Mouse (Mus musculus) left cerebral cortex, adult 8-10 months (tissue): ENCODE results near the gene Elovl6. TPM values are rescaled to one million over a fixed set of nuclear protein-coding genes. Genes with fewer than 3 reads are reported as not detected.
A peak's percentile ranks its signal among the peaks of the same experiment; 100 is the strongest.

Experiments used
- DNase-seq, 2 experiments: peaks; one replicate each; pipeline ENCODE4 v3.0.0; 2022; ENCODE audit warnings: low spot score in 2 of 2
- total RNA-seq, 4 experiments: library from RNA; stranded (reverse); gene quantifications; 2 replicates each; pipeline ENCODE4 v1.2.4; 2022

Elovl6 gene
- total RNA-seq, 4 experiments from 2014 or later, result 23.5 to 30.4 (median 25.6) TPM

DNA sequence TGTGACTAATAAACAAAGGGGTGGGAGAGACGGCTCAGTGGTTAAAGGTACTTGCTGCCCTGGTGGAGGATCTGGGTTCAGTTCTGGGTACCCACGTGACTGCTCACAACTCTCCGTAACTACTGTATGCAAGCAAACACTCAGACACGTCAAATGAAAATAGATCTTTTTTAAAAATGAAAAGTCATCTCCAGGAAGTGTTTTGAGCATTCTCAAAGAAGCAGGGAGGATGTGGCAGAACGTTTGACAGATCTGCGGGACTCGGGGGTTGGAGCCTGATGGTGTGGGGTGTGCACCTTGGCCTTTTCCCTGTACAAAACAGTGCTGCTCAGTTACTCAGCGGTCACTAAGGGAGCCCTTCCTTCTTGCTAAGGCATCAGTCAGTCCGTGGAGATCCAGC, 70.1 kb downstream of the Elovl6 start:
- DNase-seq, result no peak

DNA sequence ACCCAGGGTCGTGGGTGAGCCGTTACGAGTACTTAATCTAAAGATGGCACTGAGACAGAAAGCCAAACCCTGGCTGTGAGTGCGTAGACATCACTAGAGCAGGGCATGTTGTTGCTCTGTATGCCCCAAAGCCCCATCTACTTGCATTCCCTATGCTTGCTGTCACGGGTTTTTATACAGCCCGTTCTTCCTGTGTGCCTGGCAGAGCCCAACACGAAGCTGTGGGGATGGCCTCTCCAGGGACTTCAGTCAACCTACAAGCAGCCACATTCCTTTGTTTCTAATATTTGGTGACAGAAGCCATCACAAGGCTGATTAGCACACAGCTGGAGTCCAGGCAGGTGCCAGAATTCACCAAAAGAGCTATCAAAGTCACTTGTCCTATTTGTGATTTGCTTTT, 73.3 kb downstream of the Elovl6 start:
- no peak for DNase-seq

DNA sequence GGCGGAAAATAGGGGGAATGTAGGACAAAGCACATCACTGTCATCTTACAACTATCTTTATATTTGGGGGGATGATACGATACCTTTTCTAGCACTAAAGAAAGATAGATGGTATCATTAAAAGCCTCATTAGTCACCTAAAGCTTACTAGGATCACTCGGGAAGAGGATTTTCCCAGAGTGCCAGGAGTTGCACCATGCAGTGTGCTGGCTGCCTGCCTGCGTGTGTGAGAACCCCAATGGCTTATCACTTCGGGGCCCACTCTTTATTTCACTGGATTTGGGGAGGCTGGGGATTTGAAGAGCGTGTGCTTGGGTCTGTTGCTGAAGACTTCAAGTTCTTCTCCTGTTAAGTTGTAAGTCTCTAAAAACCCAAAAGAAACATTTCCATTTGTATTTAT, 73.8 kb downstream of the Elovl6 start:
- DNase-seq, result no peak

DNA sequence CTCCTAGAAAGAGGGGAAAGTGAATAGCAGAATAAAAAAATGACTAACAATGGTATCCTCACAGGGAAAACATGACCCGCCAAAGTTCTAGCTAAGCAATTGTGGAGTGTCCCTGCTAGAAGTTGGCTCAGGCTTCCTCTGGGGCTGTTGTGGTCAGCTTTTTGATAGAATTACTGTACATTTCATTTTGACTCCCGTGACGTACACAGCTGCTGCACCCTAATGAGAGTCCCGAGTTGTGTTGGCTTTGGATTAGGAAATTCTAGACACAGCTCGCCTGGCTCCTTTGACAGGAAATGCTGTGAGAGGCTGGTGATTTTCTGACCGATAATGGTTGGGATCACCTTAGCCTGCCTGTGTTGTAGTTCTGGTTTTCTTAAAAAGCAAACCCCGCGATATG, 79.5 kb downstream of the Elovl6 start:
- no peak for DNase-seq

DNA sequence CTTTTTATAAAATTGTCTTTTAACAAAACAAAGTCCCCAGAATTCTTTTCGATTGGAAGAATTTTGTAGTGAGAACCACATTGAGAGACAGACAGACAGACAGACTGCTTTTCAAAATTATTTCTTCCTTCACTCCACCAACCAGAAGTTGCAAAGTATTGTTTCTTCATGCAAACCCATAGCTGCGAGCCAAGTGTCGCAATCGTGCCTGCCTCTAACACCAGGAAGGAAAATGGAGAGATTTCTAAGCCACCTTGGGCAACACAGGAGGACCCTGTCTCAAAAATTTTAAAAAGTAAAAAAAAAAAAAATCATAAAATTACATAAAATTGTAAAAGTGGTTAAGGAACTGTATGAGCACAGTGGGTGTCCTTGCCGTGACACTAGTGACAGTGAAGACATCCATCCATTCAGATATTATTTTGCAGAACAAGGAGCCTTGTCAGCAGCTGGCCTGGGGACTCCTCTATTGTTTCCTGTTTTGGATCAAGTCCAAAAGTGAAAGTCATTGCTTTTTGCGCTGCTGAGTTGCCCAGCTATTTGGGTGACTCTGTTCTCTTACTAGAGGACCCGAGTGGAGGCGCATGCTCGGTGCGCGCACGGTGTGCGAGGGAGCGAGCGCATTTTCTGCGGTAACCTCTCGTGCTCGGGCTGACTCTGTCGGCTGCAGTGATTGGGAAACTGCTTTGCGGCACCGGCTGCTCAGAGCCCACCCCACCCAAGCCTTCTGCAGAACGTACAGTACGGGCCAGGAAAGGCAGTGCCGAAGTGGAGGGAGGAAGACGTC, 80.3 kb downstream of the Elovl6 start:
- DNase-seq, result peak in 1 of 2 experiments; percentile 40

DNA sequence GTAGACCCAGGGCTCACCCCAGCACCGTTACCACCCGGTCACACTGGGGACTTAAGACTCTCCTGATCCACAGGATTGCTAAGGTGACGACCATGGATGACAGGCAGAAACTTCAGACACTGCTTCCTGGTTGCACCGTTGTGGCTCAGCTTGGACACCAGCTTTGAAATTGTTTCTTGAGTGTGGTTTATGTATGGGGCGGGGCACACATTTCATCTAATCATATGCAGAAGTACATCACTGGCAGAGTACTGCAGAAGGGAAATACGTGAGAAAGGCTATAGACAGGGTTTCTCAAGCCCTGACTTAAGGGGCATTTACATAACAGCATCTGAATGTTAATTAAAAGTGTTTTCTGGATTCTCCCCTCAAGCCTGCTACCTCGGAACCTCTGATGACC, 81.6 kb downstream of the Elovl6 start:
- DNase-seq, result no peak

DNA sequence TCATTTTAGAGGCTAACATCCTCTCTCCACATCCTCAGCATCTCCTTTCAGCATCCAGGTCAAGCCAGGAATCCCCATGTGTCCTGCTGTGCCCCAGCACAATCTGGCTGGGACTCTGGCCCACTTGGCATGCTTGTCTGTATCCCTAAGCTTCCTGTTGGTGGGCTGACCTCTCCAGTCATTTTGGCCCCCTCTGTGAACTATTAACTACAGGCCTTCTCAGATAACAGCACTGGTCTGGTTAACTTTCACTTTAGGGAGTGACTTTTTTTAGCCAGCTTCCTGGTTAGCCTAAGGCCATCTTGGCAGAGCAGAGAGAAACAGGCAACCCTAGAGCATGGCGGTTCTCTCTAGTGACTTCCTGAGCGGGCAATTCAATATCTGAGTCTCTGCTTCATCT, 82.1 kb downstream of the Elovl6 start:
- no peak for DNase-seq

DNA sequence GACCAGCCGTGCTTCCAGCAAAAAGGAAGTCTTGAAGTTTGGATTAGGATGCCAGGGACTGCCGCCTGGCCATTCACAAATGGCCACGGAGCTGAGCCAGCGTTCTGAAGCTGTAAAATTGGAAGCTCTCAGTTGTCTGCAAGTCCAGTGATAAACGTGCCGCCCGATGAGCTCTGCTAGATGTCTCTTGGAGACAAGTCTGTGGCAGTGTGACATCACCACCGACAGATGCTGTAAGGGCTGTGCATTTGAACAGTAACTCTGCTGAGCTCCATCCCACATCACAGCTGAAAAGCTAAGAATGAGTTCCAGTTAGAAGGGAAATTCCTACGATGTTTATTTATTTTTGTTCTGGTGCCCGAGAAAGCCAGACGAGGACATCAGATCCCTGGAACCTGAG, 85.3 kb downstream of the Elovl6 start:
- DNase-seq, result no peak

DNA sequence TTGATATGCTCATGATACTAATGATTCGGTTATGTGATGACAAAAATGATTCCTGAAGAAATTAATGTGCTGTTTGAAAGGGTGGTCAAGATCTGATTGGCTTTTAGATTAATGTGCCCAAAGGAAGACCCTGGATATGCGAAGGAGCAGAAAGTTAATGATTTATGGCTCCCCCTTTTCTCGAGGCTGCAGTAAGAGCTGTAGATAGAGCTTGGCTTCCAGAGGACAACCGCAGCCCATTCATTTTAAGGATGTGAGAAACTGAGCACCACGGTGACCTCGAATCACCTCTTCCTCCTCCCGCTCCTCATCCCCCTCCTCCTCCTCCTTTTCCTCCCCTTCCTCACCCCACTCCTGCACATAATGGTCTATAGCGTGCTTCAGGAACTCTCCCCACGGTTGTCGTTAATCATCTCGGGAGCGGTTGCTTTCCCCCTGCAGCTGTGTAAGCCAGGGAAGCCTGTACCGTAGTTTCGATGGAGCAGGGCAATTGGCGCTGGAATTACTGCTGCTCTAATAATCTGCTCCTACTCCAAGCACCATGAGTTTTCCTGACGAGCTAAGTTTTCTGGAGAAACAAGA, 87.1 kb downstream of the Elovl6 start:
- no peak for DNase-seq

DNA sequence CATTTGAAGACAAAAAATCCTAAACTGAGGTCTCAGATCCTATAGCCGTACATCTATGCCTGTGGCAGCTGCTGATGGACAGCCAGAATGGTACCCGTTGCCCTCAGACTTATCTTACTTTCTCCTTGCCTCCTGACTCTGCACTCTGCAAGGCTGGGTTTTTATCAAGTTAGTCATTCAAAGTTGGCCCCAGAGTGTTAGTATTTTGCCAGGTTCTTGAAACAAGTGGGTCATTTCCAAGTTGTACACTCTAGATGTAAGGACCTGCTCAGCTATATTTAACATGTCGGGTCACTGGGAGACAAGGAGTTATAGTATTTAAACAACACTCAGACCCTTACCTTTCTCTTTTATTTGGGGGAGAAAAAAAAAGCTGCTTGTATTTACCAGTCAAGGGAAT, 88.6 kb downstream of the Elovl6 start:
- no peak for DNase-seq

DNA sequence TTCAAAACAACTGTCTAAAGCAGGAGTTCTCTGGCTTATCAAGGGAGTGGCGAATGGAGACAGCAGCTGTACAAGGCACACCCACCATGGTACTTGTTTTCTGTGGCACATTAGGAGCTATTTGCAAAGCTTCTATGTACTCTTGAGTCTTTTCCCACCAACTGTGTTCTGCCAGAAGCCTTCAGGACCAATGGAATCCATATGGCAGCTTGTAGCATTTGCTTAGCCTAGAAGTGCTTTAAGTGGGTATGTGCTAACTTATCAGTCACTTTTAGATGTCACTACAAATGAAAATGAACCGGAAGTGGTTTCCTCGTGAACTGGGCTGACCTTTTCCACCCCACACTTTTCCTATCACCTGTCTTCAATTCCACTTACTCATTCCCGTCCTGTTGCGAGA, 89.1 kb downstream of the Elovl6 start:
- DNase-seq, result no peak

DNA sequence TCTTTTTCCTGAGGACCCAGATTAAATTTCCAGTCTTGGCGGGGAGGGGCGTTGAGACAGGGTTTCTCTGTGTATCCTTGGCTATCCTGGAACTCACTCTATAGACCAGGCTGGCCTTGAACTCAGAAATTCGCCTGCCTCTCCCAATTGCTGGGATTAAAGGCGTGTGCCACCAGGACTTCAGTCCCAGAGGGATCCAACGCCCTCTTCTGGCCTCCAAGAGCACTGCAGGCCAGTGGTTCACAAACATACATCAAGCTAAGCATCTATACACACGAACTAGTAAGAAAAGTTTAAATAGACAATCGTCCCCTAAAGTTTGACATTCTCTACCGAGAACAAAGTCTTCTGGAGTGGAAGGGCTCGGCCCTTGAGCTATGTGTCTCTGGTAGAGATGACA, 90.0 kb downstream of the Elovl6 start:
- DNase-seq, result no peak

DNA sequence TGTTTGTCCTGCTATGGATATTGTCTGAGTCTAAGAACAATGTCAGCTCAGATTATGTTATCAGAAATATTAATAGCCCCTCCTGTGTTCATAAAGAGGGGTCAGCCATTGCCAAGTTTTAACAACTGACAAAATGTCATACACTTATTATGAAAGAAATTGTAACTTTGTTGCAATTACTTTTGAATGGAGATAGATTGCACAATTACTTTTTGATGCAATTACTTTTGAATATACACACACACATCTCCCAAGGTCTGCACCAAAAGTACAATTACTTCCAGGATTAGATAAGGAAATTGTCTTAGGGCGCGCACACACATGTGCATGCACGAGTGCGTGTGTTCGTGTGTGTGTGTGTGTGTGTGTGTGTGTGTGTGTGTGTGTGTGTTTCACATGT, 90.5 kb downstream of the Elovl6 start:
- no peak for DNase-seq

DNA sequence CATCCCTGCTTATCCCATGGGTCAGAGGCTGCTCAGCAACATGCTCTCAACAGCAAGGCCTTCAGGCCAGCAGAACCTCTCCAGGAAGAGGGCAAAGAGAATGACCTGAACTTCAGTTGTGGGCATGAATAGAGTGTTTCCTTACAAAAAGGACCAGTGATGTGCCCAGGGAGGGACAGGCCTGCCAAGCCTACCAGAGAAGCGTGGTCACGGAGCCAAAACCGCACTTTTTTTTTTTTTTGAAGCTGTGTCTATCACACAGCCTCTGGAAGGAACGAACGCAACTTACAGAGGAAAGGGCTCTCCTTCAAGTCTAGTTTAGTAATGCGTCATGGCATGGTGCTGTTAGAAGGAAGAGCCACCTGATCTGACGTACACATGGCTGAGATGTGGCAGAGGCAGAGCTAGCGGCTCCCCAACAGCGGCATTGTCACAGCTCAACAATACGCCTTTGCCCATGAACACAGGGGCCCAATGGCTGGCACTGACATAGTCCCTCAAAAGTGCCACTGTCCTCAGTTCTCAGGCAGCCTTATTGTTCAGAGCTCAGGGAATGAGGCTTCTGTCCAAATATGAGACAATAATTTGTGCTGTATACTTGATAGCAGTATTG, 92.1 kb downstream of the Elovl6 start:
- peak in 1 of 2 experiments; percentile 57 for DNase-seq

DNA sequence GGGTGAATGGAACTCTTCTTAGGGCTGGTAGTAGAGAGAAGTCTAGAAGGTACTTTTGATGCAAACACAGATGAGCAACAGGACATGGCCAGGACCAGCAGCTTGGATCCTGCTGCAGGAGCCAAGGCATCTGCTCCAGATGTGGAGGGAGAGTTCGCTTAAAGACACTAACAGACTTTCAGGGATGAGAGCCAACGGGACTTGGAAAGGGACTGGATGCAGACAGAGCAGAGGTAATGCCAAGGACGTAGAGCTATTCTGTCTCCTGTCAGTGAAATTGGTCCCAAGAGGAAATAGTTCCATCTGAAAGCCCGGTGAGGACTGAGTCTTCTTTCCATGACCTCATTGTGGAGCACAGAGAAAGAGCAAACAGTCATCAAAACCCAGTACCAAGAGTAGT, 95.1 kb downstream of the Elovl6 start:
- no peak for DNase-seq

DNA sequence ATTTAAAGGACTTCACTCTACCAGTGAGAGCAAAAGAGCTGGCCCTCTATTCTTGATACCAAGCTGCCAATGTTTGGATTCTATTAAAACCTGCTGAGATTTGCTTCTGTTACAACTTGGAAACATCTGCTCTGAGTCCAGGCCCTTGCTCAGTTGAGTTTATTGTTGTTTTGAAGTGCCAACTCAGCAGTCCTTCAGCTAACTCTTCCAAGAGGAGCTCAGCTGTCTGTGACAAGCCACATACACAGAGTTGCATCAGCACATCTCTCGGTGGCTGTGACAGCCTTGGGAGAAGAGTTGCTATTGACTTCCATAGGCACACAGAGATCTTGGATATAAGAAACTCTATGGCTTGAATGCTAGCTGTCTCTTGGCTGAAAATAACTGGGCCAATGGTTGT, 98.9 kb downstream of the Elovl6 start:
- no peak for DNase-seq

DNA sequence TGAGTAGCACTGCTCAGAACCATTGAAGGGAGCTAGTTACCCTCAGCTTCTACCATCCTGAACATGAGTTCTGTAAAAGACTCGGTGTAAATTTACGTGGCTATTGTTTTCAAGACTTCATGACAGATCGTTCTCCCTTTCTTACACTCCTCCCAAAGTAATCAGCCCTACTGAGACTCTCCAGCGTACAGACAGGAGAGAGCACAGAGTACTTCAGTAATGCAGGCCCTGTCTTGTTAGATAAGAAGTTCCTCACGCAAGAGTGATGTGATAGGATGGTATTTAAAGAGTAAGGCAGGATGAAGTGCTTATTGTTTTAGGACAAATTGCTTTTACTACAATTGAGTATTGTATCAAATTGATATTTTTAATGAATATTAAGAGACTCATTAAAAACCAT, 99.7 kb downstream of the Elovl6 start:
- no peak for DNase-seq

DNA sequence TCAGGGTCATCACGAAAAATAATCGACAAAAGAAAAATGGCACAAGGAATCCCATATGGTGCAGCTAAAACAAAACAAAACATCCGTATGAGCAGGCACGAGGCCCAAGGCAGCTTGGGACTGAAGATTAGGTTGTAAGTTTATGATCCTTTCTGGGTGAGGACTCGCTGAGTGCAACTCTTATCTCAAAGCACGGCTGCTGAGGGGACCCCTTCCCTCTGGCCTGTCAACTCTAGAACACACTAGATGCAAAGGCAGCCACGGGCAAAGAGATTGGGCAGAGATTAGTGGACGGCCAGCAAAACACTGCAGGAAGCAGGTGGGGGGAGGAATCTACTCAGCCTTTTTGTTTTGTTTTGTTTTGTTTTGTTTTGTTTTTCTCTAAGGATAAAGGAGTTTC, 101.4 kb downstream of the Elovl6 start:
- DNase-seq, result no peak

DNA sequence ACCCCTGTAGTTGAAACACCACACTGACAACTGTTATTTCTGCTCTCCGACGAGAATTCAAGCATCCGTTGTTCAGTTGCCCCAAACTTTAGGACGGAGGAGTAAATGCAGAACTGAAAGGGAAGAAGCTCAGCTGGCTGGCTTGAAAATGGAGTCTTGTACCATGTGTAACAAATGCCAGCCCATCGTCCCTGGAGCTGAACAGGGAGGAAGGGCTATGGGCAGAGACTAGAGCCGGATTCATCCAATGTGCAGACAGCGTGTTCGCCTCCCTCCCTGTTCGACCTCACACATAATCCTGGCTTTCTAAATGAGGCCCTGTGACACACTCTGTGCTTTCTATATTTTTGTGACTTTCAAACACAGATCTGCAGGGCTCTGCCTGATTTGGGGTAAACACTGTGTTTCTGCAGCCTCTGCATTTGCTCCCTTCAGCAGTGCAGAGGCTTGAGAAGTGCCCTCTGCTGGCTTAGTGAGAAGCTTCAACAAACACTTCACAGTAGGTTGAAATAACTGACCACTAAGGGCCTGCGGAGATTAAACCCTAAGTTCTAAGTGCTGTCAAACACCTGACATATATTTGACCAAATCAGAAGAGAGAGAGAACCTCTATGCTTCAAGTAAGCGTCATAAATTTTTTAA, 102.2 kb downstream of the Elovl6 start:
- peak in 1 of 2 experiments; percentile 20 for DNase-seq

DNA sequence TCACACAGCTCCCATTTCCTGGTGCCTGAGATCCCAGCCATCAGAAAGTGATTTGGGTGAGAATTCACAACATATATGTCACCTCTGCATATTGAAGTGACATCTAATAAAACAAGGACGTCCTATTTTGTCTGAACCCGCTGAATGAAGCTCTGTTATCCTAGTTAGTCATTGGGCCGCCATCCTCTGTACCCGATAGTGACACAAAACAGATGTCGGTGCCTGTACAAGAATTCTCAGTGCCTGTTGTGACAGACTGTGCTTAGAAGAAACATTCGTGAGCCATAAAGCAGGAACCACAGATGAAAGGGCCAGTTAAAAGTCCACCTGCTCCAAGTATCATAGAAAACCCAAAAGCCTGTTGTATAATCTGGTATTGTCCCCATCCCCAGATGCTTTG, 105.3 kb downstream of the Elovl6 start:
- no peak for DNase-seq

DNA sequence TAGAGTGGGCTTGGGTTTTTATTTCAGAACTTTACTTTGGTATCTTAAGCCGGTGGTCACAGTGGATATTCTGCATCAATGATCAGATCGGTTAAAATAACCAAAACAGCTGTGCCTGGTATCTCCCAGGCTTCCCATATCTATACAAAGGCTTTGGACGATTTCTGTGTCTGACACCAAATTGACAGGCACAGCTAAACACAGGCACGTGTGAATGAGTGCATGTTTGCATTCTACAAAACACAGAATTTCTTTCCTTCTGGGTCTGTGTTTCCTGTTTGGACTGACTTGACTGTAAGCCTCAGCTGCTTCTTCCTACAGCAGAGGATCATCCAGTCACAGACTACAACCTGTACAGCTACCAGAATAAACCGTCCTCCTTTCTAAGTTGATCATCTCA, 107.5 kb downstream of the Elovl6 start:
- no peak for DNase-seq

DNA sequence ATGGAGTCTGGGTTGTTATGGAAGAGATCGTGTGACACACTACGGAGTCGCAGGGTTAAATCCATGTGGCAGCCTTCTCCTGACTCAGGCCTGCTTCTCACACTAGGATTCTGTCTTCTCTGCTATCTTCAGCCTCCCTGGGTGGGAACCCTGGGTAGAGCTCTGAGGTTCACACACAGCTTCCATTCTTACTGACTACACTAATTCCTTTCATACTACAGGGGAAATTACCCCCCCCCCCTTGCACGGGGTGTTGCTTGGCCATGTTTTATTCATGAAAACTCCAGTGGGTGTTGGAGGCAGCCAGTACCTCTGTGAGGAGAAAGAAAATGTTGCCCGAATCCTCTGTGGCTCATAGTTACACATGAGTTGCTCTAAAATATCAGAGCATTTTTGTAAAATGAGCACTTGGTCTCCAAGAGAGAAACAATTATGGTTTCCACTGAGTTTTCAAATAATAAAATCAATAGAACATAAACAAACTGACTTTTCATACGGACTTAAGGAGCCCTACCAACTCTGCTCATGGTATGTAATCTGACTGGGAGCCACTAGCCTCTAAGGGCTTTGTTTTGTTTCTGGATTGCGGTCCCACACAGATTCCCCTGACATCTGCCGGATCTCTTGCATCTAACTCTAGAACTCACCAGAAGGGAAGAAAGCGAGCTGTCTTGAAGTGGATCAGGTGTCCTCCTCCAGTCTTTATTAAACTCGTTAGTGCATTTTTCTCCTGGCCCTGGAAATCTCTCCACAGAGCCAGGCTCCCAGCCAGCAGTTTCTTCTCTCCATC, 108.3 kb downstream of the Elovl6 start:
- DNase-seq, result peak in 1 of 2 experiments; percentile 63
